Mouse (Mus musculus): Measurements from ENCODE around the gene Pxt1. TPM values are rescaled to one million over a fixed set of nuclear protein-coding genes. Genes with fewer than 3 reads are reported as not detected.

Pxt1 gene
- polyA plus RNA-seq, 1 experiment from 2014 or later, result not detected

GRCm38 (mm10) chr17:28936622-28937345 lies 6.9 kb downstream of the Pxt1 start:
- WGBS, result 79% methylated on average over 10 of the region's 10 CpGs
- DNase-seq, result no peak

DNA sequence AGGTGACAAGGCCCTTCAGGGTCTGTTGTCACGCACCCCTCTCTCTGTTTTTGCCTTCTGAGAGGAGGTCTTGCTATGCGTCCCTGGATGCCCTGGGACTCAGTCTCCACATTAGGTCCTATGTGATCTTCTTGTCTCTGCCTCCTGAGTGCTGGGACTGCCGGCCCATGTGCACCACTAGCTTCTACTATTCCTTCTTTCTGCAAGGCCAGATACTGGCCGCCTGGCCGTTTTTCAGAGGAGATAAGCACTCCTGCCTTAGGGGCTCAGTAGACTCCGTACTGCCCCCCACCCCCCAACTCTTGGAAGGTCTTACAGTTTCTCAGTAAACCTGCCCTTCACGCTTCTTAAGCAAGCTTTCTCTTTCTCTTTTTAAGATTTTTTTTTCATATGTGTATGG lies 7.5 kb downstream of the Pxt1 start:
- Histone ChIP-seq H3K27ac (replicated peaks; ENCODE audit: low read depth, low read length) (no peak overlapping the region), H3K4me3 (replicated peaks; ENCODE audit: low read depth, low read length) (no peak overlapping the region), H3K4me1 (ENCODE audit: control insufficient read depth, insufficient read depth, low read length) (no peaks in the 10 kb centered on the region), H3K36me3 (ENCODE audit: control insufficient read depth, insufficient read depth, low read length) (no peaks in the 10 kb centered on the region), H3K9me3 (ENCODE audit: control insufficient read depth, low read length) (no peaks in the 10 kb centered on the region), H3K9ac (replicated peaks; ENCODE audit: low read length) (no peak overlapping the region), H3K4me2 (ENCODE audit: low read length) (no peak overlapping the region), H3K27me3 (ENCODE audit: control insufficient read depth, insufficient read depth, low read length) (no peaks in the 10 kb centered on the region)
- DNase-seq, result no peak
- ATAC-seq (ENCODE audit: low FRiP score, low TSS enrichment), result no peak
- 91% methylated on average over 7 of the region's 7 CpGs for WGBS

More at GRCm38 (mm10) chr17:28936622-28937345, 6.9 kb downstream of the Pxt1 start:
- Histone ChIP-seq H3K9me3 (ENCODE audit: control insufficient read depth, low read length) (no peaks in the 10 kb centered on the region), H3K4me1 (ENCODE audit: control insufficient read depth, insufficient read depth, low read length) (no peaks in the 10 kb centered on the region), H3K9ac (replicated peaks; ENCODE audit: low read length) (no peak overlapping the region), H3K4me3 (replicated peaks; ENCODE audit: low read depth, low read length) (no peak overlapping the region), H3K4me2 (ENCODE audit: low read length) (no peak overlapping the region), H3K27ac (replicated peaks; ENCODE audit: low read depth, low read length) (no peak overlapping the region), H3K27me3 (ENCODE audit: control insufficient read depth, insufficient read depth, low read length) (no peaks in the 10 kb centered on the region), H3K36me3 (ENCODE audit: control insufficient read depth, insufficient read depth, low read length) (no peaks in the 10 kb centered on the region)
- no peak for ATAC-seq (ENCODE audit: low FRiP score, low TSS enrichment)

GRCm38 (mm10) chr17:28934120-28934916 lies 9.3 kb downstream of the Pxt1 start:
- no peak overlapping the region for H3K9ac ChIP-seq (replicated peaks; ENCODE audit: low read length)
- peaks cover 9% of the 10 kb centered on the region; the same call in 1 of the 2 replicates for H3K4me1 ChIP-seq (ENCODE audit: control insufficient read depth, insufficient read depth, low read length)
- WGBS, result 77% methylated on average over 19 of the region's 19 CpGs
- no peak overlapping the region for H3K4me2 ChIP-seq (ENCODE audit: low read length)
- DNase-seq, result no peak
- no peak for ATAC-seq (ENCODE audit: low FRiP score, low TSS enrichment)
- H3K9me3 ChIP-seq (ENCODE audit: control insufficient read depth, low read length), result no peaks in the 10 kb centered on the region
- no peaks in the 10 kb centered on the region for H3K27me3 ChIP-seq (ENCODE audit: control insufficient read depth, insufficient read depth, low read length)
- no peak overlapping the region for H3K27ac ChIP-seq (replicated peaks; ENCODE audit: low read depth, low read length)
- H3K36me3 ChIP-seq (ENCODE audit: control insufficient read depth, insufficient read depth, low read length), result no peaks in the 10 kb centered on the region
- no peak overlapping the region for H3K4me3 ChIP-seq (replicated peaks; ENCODE audit: low read depth, low read length)

DNA sequence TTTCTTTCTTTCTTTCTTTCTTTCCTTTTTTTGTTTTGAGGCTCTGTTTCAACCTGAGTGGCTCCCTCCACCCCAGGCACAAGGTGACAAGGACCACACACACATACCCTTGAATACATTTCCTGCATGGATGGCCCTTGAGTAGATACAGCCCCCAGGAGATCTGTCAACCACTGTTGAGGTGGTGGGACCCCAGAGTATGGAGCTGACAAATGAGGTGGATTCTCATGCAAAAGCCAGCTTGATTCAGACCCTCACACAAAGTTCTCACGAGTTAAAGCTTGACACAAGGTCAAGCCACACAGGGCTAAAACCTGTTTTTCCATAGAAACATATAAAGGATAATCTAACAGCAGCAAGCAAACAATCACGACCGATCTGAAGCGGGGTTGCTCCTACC lies 11.4 kb downstream of the Pxt1 start:
- Histone ChIP-seq H3K9ac (replicated peaks; ENCODE audit: low read length) (no peak overlapping the region), H3K27ac (replicated peaks; ENCODE audit: low read depth, low read length) (no peak overlapping the region), H3K4me2 (ENCODE audit: low read length) (no peak overlapping the region), H3K36me3 (ENCODE audit: control insufficient read depth, insufficient read depth, low read length) (no peaks in the 10 kb centered on the region), H3K9me3 (ENCODE audit: control insufficient read depth, low read length) (no peaks in the 10 kb centered on the region), H3K4me1 (ENCODE audit: control insufficient read depth, insufficient read depth, low read length) (peaks cover 9% of the 10 kb centered on the region; the same call in 1 of the 2 replicates), H3K27me3 (ENCODE audit: control insufficient read depth, insufficient read depth, low read length) (no peaks in the 10 kb centered on the region), H3K4me3 (replicated peaks; ENCODE audit: low read depth, low read length) (no peak overlapping the region)
- WGBS, result 80% methylated on average over 4 of the region's 4 CpGs
- DNase-seq (no peak), ATAC-seq (ENCODE audit: low FRiP score, low TSS enrichment) (no peak)

DNA sequence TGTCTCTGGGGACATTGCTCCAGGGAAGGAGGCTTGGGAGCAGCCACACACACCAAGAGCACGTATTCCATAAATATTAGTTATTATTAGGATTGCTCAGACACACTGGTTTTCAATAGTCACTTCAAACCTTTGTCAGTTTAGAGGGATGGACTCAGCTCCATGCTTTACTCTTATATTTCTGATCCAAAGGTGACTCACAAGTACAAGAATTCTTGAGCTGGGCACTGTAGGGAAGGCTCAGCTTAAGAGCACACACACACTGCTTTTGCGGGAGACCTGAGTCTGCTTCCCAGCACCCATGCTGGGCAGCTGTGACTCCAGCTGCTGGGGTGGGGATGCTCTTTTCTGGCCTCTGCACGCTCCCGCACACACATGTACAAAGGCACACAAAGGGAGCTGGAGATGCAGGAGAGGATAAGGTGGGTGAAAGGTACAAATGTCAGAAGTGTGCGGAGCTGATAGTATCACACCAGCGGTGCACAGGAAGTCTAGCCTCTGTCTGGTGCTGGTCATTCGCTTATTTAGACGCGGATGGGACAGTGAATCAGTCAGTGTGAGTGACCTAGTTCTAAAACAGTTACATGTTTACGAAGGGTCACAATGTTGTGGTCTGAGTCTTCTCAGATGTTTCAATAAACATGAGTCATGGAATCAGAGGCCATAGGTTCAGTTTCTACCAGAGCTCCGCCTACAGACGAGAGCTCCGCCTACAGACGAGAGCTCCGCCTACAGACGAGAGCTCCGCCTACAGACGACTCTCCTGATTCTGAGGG lies 12.0 kb downstream of the Pxt1 start:
- peaks cover 9% of the 10 kb centered on the region; the same call in 1 of the 2 replicates for H3K4me1 ChIP-seq (ENCODE audit: control insufficient read depth, insufficient read depth, low read length)
- no peak overlapping the region for H3K4me3 ChIP-seq (replicated peaks; ENCODE audit: low read depth, low read length)
- H3K9me3 ChIP-seq (ENCODE audit: control insufficient read depth, low read length), result no peaks in the 10 kb centered on the region
- H3K27me3 ChIP-seq (ENCODE audit: control insufficient read depth, insufficient read depth, low read length), result no peaks in the 10 kb centered on the region
- no peak overlapping the region for H3K4me2 ChIP-seq (ENCODE audit: low read length)
- no peaks in the 10 kb centered on the region for H3K36me3 ChIP-seq (ENCODE audit: control insufficient read depth, insufficient read depth, low read length)
- no peak overlapping the region for H3K9ac ChIP-seq (replicated peaks; ENCODE audit: low read length)
- no peak for DNase-seq
- no peak overlapping the region for H3K27ac ChIP-seq (replicated peaks; ENCODE audit: low read depth, low read length)
- WGBS, result 92% methylated on average over 18 of the region's 18 CpGs
- ATAC-seq (ENCODE audit: low FRiP score, low TSS enrichment), result no peak

GRCm38 (mm10) chr17:28930392-28931074 lies 13.1 kb downstream of the Pxt1 start:
- ATAC-seq (ENCODE audit: low FRiP score, low TSS enrichment) (peak; percentile 66; the same call in 1 of the 2 replicates), DNase-seq (peak; percentile 81)
- Histone ChIP-seq H3K27me3 (ENCODE audit: control insufficient read depth, insufficient read depth, low read length) (no peaks in the 10 kb centered on the region), H3K4me1 (ENCODE audit: control insufficient read depth, insufficient read depth, low read length) (peaks cover 9% of the 10 kb centered on the region; the same call in 1 of the 2 replicates), H3K36me3 (ENCODE audit: control insufficient read depth, insufficient read depth, low read length) (no peaks in the 10 kb centered on the region), H3K4me2 (ENCODE audit: low read length) (no peak overlapping the region), H3K9me3 (ENCODE audit: control insufficient read depth, low read length) (no peaks in the 10 kb centered on the region), H3K9ac (replicated peaks; ENCODE audit: low read length) (no peak overlapping the region), H3K4me3 (replicated peaks; ENCODE audit: low read depth, low read length) (no peak overlapping the region), H3K27ac (replicated peaks; ENCODE audit: low read depth, low read length) (peak overlapping the region; percentile 49)
- 30% methylated on average over 14 of the region's 14 CpGs for WGBS

DNA sequence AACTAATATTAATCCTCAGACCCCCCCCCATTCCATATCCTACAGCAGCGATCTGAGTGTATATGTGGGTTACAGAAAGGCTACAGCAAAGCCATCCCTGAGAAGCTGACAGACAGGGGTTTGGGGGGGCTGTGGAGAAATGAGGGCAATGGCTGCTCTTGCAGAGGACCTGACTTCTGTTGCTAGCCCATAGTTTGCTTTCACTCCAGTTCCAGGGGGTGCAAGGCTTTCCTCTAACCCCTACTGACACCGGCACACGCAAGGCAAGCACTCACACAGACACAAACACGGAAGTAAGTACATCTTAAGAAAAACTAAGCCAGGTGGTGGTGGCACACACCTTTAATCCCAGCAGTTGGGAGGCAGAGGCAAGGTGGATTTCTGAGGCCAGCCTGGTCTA lies 14.3 kb downstream of the Pxt1 start:
- H3K27me3 ChIP-seq (ENCODE audit: control insufficient read depth, insufficient read depth, low read length), result no peaks in the 10 kb centered on the region
- peaks cover 9% of the 10 kb centered on the region; the same call in 1 of the 2 replicates for H3K4me1 ChIP-seq (ENCODE audit: control insufficient read depth, insufficient read depth, low read length)
- no peak overlapping the region for H3K27ac ChIP-seq (replicated peaks; ENCODE audit: low read depth, low read length)
- no peak overlapping the region for H3K4me2 ChIP-seq (ENCODE audit: low read length)
- no peak for ATAC-seq (ENCODE audit: low FRiP score, low TSS enrichment)
- no peak overlapping the region for H3K9ac ChIP-seq (replicated peaks; ENCODE audit: low read length)
- no peak overlapping the region for H3K4me3 ChIP-seq (replicated peaks; ENCODE audit: low read depth, low read length)
- H3K9me3 ChIP-seq (ENCODE audit: control insufficient read depth, low read length), result no peaks in the 10 kb centered on the region
- no peaks in the 10 kb centered on the region for H3K36me3 ChIP-seq (ENCODE audit: control insufficient read depth, insufficient read depth, low read length)
- no peak for DNase-seq
- WGBS, result 95% methylated on average over 4 of the region's 4 CpGs

DNA sequence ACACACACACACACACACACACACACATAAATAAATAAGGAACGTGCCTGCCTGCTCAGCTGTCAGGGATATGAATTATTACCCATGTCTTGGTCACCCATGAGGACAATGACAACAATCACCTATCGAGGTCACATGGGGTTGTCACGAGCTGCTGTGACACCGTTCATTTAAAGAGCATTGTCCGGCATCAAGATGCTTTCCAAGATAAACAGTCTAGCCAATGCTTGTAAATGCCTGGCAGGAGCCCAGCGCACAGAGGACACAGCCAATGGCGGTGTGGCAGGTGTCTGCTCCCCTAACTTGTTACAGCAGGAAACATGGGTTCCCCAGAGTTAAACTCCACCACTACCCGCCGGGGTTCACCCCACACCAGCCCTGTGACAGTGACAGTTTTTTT lies 15.6 kb downstream of the Pxt1 start:
- WGBS, result 84% methylated on average over 9 of the region's 9 CpGs
- no peak for DNase-seq
- Histone ChIP-seq H3K4me2 (ENCODE audit: low read length) (no peak overlapping the region), H3K4me1 (ENCODE audit: control insufficient read depth, insufficient read depth, low read length) (peaks cover 9% of the 10 kb centered on the region; the same call in 1 of the 2 replicates), H3K9me3 (ENCODE audit: control insufficient read depth, low read length) (no peaks in the 10 kb centered on the region), H3K9ac (replicated peaks; ENCODE audit: low read length) (no peak overlapping the region), H3K4me3 (replicated peaks; ENCODE audit: low read depth, low read length) (no peak overlapping the region), H3K36me3 (ENCODE audit: control insufficient read depth, insufficient read depth, low read length) (no peaks in the 10 kb centered on the region), H3K27ac (replicated peaks; ENCODE audit: low read depth, low read length) (no peak overlapping the region), H3K27me3 (ENCODE audit: control insufficient read depth, insufficient read depth, low read length) (no peaks in the 10 kb centered on the region)
- ATAC-seq (ENCODE audit: low FRiP score, low TSS enrichment), result no peak
